Mouse (Mus musculus) megakaryocyte, embryonic 14.5 days (primary cell): ENCODE measurements around the gene Ccr6.

Source experiments
- FLI1 ChIP-seq: IDR thresholded peaks from 2 replicates; pipeline ENCODE4 v1.6.1; 2012; ENCODE audit warnings: low read length, inconsistent platforms, mixed read lengths
- GATA1 ChIP-seq: IDR thresholded peaks from 3 replicates; pipeline ENCODE4 v1.6.1; 2012; ENCODE audit warnings: mixed read lengths, low read length, inconsistent platforms, borderline replicate concordance

GRCm38 (mm10) chr17:8238012-8238710 is 2.3 kb downstream of the Ccr6 start:
- TF ChIP-seq GATA1 (no peak), FLI1 (no peak)
